Mouse (Mus musculus): ENCODE data around the gene Gm5426. TPM values are rescaled to one million over a fixed set of nuclear protein-coding genes. Genes with fewer than 3 reads are reported as not detected.

Gm5426 gene
- polyA plus RNA-seq, 1 experiment from 2014 or later, result not detected

DNA sequence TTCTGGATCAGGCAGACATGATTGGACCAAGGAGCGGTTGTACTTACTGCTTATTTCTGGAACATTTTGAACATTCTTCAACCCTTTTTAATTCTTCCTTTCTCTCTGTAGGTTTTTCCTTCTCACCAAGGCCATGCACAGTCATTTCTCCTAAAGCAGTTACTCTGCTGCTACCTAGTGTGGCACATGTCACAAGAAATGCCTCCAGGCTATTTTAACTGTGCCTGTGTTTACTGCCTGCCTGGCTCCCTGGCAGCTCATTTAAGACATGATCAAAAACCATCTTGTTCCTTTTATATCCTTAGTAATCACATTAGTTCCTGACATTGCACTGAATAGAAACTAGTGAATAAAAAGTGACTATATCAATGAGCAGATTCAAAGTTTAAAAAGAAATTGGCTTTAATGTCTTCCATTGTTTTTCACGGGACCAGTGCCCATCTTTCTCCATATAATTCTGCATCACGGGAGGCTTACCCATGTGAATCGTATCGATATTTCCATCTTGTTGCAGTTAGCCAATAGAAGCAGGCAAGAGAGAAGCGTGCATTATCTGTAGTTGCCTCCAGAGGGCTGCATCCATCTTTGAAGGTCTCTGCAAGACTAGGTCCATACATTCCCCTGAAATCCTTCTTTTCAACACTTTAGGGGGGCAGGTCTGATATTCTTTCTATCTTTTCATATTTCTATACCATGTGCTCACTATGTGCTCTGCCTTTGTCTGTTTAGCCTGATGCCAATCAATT lies 45.7 kb downstream of the Gm5426 start:
- no peaks in the 10 kb centered on the region for H3K36me3 ChIP-seq
- no peak overlapping the region for H3K27ac ChIP-seq
- WGBS, result 91% methylated on average over 6 of the region's 6 CpGs
- no peak for DNase-seq (ENCODE audit: low spot score)
- no peaks in the 10 kb centered on the region for H3K4me1 ChIP-seq
- H3K9me3 ChIP-seq (replicated peaks), result no peaks in the 10 kb centered on the region
- H3K27me3 ChIP-seq (ENCODE audit: low read depth, poor library complexity, severe bottlenecking), result no peaks in the 10 kb centered on the region
- H3K4me3 ChIP-seq, result no peak overlapping the region

DNA sequence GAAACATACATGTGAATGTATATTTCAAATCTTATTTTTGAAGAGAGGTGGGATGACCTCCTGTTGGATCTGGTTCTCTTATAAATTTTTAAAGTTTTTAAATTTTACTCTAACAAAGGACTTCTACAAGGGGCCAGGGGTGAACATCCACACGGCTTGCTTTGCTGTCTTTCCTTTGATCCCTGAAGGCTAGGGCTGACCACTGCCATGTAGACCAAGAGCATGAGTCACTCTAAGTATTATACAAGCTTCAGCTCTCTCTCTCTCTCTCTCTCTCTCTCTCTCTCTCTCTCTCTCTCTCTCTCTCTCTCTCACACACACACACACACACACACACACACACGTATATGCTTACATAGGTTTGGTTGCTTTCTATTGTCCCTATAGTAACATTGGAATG lies 48.6 kb downstream of the Gm5426 start:
- DNase-seq (ENCODE audit: low spot score), result no peak
- H3K36me3 ChIP-seq, result no peaks in the 10 kb centered on the region
- H3K27ac ChIP-seq, result no peak overlapping the region
- 88% methylated on average over 2 of the region's 2 CpGs for WGBS
- no peaks in the 10 kb centered on the region for H3K9me3 ChIP-seq (replicated peaks)
- no peaks in the 10 kb centered on the region for H3K27me3 ChIP-seq (ENCODE audit: low read depth, poor library complexity, severe bottlenecking)
- H3K4me3 ChIP-seq, result no peak overlapping the region
- no peaks in the 10 kb centered on the region for H3K4me1 ChIP-seq

DNA sequence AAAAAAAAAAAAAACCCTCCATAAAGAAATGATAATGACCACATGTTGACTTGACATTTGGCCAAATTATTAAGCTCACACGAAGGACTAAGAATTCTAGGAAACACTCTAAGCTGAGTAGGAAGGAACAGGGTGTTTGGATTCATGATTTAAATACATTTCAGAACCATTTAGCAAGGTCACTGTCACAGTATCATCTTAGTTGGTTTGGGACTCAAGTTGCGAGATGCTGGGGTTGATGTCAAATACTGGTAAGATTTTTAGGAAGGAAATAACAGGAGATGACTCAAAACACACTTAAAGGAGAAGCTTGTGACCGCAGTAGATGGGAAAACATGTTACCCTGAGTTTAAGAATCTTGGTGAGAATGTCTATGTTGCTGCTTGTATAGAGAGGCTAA lies 49.2 kb downstream of the Gm5426 start:
- H3K4me1 ChIP-seq, result no peaks in the 10 kb centered on the region
- no peaks in the 10 kb centered on the region for H3K9me3 ChIP-seq (replicated peaks)
- H3K4me3 ChIP-seq, result no peak overlapping the region
- no peaks in the 10 kb centered on the region for H3K27me3 ChIP-seq (ENCODE audit: low read depth, poor library complexity, severe bottlenecking)
- H3K36me3 ChIP-seq, result no peaks in the 10 kb centered on the region
- no peak overlapping the region for H3K27ac ChIP-seq
- DNase-seq (ENCODE audit: low spot score), result no peak
- 90% methylated on average over 3 of the region's 3 CpGs for WGBS

Small RNA genes within 50 kb of the gene (microRNA-seq; reads per million reads assigned to microRNA genes)
- gene Gm22913, result not detected

Other genes starting within 250 kb of the Gm5426 start
- gene Eea1, start 196.0 kb upstream of the Gm5426 start, polyA plus RNA-seq (2016; fragmentation: Nextera tagmentation; extraction: Ambion mirVana), result 5.1 and 6.1 TPM in 2 replicates